Mouse (Mus musculus) gonadal fat pad, adult 2 months (tissue): ENCODE results near the gene Olfr446. TPM values are rescaled to one million over a fixed set of nuclear protein-coding genes. Genes with fewer than 3 reads are reported as not detected.

ENCODE experiments used
- DNase-seq: peaks from one replicate; pipeline ENCODE4 v3.0.0-alpha.2; 2012; ENCODE audit warnings: low read depth
- polyA plus RNA-seq: library from polyadenylated mRNA; depleted of rRNA; stranded (reverse); fragments of >200 nt; gene quantifications from 2 replicates; pipeline ENCODE4 v1.2.3, GENCODE M21; 2012; rRNA removed

The Olfr446 gene
- polyA plus RNA-seq: not detected in 2 replicates

DNA sequence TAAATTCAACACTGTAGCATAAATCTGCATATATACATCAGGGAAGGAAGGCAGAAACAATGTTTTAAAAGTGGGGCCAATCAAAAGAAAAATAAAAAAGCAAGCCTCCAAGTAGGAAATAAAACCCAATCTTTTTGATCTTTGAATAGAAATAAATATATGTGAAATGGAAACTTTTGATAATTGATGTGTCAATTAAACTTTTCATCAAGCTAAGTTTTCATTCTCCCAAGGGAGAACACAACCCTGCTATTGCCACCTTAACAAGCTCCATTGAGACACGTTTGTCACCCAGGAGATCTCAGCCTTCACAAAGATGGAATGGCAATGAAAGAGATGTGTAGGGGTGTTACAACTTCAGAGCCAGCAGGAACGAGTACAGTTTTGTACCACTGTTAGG lies at the start of gene Olfr446:
Gene Olfr446 (plus strand): TSS at position 301 of the 400 bp plus-strand sequence.
- no peak for DNase-seq

GRCm38 (mm10) chr6:42876323-42876722 lies 44.9 kb upstream of the Olfr446 start:
- DNase-seq: no peak

DNA sequence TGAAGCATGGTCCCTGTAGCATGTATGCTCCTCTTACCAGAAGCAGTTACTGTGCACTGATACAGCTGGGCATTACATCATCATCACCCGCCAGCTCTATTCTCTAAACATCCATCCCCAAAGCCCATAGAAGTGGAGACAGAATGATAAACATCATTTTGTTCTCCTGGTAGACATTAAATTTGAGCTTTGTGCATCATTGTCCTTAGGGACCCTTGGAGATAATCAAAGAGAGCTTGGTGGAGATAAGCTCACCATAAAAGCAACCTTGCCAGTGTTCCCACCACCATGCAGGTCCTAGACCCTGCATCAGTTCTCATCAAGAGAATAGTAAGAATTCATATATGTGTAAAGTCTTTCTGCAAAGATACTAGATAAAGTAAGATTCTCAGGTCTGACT lies 31.0 kb upstream of the Olfr446 start, which contains the start of gene Olfr448:
Gene Olfr448 (plus strand): TSS at position 301 of the 400 bp plus-strand sequence.
- DNase-seq: no peak

- DNase-seq: no peak
Measured at GRCm38 (mm10) chr6:42900345-42900744, 20.8 kb upstream of the Olfr446 start.

DNA sequence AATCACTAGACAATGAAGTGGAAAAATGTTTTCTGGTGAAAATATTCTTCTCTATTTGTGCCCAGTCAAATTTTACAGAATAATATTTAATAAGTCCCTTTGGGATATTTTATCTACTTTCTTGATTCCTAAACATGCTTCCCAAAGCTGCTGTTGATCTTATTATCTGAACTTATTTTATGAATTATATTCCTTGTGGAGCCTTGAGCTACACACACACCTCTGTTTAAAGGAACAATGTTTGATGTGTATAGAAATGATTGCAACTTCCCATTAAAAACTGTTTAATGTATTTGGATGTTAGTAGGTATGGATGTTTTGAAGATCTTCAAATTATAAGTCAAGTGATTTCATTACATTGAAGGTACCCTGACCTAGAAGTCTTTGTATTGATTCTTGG lies 12.6 kb upstream of the Olfr446 start, which contains the start of gene Olfr447:
Gene Olfr447 (plus strand): TSS at position 301 of the 400 bp plus-strand sequence.
- DNase-seq: no peak

DNA sequence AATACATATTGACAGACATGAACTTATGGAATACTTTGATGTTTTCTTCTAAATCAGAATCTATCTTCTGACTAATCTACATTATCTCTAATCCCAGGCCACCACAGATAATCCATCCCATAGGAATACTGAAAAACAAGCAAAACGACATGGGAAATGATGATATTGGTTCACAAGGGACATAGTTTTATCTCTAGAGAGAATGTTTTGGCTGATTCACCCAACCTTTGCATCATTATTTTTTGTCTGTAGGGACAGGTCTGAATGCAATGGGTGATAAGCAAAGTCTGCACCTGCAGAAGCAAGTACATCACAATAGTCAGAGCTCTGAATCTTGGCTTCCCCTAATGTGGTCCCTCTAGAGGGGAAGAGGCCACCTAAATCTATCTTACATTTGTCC lies 27.6 kb downstream of the Olfr446 start, which contains the start of gene Olfr444:
Gene Olfr444 (plus strand): TSS at position 301 of the 400 bp plus-strand sequence.
- no peak for DNase-seq

DNA sequence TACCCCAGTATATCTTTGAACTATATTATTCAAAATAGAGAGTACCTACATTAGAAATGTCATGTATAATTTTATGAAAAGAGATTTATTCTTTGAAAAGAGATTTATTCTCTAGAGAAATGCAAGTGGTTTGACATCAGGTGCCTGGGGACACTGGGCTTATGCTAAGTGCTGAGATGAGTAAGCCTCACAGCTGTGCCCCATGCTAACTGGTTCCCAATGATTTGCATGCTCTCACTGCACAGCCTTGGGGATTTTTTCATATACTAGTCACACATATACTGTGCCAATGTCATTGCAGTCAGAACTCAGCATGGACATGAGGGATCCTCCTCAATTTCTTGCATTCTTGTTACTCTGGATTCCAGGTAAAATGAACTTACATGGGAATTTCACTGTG lies 59.2 kb downstream of the Olfr446 start:
- no peak for DNase-seq

Other genes starting within 250 kb of the Olfr446 start
- 38.8 and 50.3 TPM in 2 replicates for gene Tcaf1, start 211.3 kb upstream of the Olfr446 start, polyA plus RNA-seq
- not detected in 2 replicates for gene Olfr453, start 182.0 kb upstream of the Olfr446 start, polyA plus RNA-seq
- gene Olfr38, start 165.0 kb upstream of the Olfr446 start, polyA plus RNA-seq: not detected in 2 replicates
- not detected in 2 replicates for gene Olfr452, start 136.3 kb upstream of the Olfr446 start, polyA plus RNA-seq
- not detected in 2 replicates for gene Olfr450, start 109.4 kb upstream of the Olfr446 start, polyA plus RNA-seq
- gene Olfr449, start 87.0 kb upstream of the Olfr446 start, polyA plus RNA-seq: not detected in 2 replicates
- gene Olfr448, start 30.9 kb upstream of the Olfr446 start, polyA plus RNA-seq: not detected in 2 replicates
- not detected in 2 replicates for gene Olfr447, start 12.5 kb upstream of the Olfr446 start, polyA plus RNA-seq
- gene Olfr444, start 27.7 kb downstream of the Olfr446 start, polyA plus RNA-seq: not detected in 2 replicates
- gene Olfr441, start 185.0 kb downstream of the Olfr446 start, polyA plus RNA-seq: not detected in 2 replicates
- gene Olfr237-ps1, start 225.2 kb downstream of the Olfr446 start, polyA plus RNA-seq: not detected in 2 replicates
- gene Olfr437, start 241.9 kb downstream of the Olfr446 start, polyA plus RNA-seq: not detected in 2 replicates